Mouse (Mus musculus): ENCODE data around the gene Flad1.

Gene Flad1

GRCm38 (mm10) chr3:89395419-89395805 is 16.3 kb downstream of the Flad1 start:
- no peak for DNase-seq

- DNase-seq: peak; percentile 83
Observed at GRCm38 (mm10) chr3:89394894-89395256, 16.8 kb downstream of the Flad1 start.

- DNase-seq: peak; percentile 84
Observed at GRCm38 (mm10) chr3:89394006-89394893, 17.4 kb downstream of the Flad1 start, which contains the start of gene Zbtb7b. TSS of gene Zbtb7b (minus strand) at chr3:89394776.

GRCm38 (mm10) chr3:89393605-89394004 is 18.1 kb downstream of the Flad1 start:
- DNase-seq: peak; percentile 98

GRCm38 (mm10) chr3:89392871-89393311 is 18.8 kb downstream of the Flad1 start:
- DNase-seq: peak; percentile 42

GRCm38 (mm10) chr3:89391663-89392511 is 19.8 kb downstream of the Flad1 start:
- DNase-seq: peak; percentile 58

GRCm38 (mm10) chr3:89390699-89391662 is 20.7 kb downstream of the Flad1 start:
- DNase-seq: no peak

- DNase-seq: no peak
Observed at GRCm38 (mm10) chr3:89390111-89390515, 21.6 kb downstream of the Flad1 start.

GRCm38 (mm10) chr3:89388901-89389740 is 22.5 kb downstream of the Flad1 start:
- DNase-seq: no peak

- DNase-seq: no peak
Observed at GRCm38 (mm10) chr3:89388134-89388881, 23.4 kb downstream of the Flad1 start.

GRCm38 (mm10) chr3:89387632-89388031 is 24.0 kb downstream of the Flad1 start:
- no peak for DNase-seq

- no peak for DNase-seq
Observed at GRCm38 (mm10) chr3:89386438-89387420, 24.9 kb downstream of the Flad1 start.

- no peak for DNase-seq
Observed at GRCm38 (mm10) chr3:89385451-89385850, 26.2 kb downstream of the Flad1 start.

GRCm38 (mm10) chr3:89384331-89385076 is 27.2 kb downstream of the Flad1 start:
- DNase-seq: no peak

- DNase-seq: no peak
Observed at GRCm38 (mm10) chr3:89383651-89384255, 27.9 kb downstream of the Flad1 start.

- DNase-seq: no peak
Observed at GRCm38 (mm10) chr3:89382950-89383349, 28.7 kb downstream of the Flad1 start.

- DNase-seq: no peak
Observed at GRCm38 (mm10) chr3:89382033-89382882, 29.4 kb downstream of the Flad1 start.

Data from lung, postnatal 14 days (tissue).